Mouse (Mus musculus) Muller cell, postnatal 12 days (primary cell): ENCODE results near the gene Agl.
A peak's percentile ranks its signal among the peaks of the same experiment; 100 is the strongest.
"Not testable (repeated sequence)": the region's sequence is repeated elsewhere in the genome, so short reads cannot be mapped to it uniquely, and the experiment has no call there.

ENCODE experiments used
- DNase-seq: peaks from one replicate; pipeline ENCODE4 v3.0.0-alpha.2; 2015; ENCODE audit errors: inconsistent ontology term

Agl gene

DNA sequence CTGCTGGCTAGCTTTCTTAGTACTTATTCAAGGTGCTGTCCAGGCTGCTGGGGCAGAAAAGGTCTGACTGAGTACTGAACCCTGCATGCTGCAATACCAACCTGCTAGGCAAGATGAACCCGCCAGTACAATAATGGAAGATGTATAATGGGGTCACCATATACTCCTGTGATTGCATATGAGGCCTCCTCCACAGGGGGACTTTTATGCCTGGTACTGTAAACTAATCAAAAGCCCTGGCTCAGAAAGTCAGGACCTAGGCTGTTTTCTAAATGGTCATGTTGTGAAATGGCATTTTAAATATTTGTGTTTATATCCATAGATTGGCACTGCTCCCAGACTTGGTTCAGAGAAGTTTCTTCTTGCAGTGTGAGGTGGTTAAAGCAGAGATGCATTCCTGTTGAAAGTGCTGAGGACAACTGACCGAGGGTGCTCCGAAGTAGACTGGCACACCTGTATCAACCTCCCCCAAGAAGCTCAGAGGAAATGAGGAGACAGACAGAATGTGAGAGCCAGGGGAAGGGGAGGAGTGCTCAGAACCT lies 8.8 kb upstream of the Agl start:
- DNase-seq, result no peak

DNA sequence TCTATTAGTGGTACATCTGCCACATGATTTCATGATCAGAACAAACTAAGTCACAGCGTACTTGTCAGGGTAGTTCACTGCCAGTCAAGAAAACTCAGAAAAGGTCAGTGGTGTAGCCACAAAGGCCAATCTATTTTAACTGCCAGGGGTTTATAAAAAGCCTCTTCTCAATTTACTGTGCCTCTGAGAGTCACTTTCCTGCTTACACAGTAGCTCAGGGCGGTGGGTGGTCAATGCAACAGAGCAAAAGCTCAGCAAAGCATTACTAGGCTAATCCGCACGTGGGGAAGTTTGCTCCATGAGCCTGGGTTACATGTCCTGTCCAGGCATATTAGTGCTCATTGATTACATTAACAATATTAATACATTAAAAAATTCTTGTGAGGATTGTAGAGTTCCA lies 8.0 kb upstream of the Agl start:
- no peak for DNase-seq

DNA sequence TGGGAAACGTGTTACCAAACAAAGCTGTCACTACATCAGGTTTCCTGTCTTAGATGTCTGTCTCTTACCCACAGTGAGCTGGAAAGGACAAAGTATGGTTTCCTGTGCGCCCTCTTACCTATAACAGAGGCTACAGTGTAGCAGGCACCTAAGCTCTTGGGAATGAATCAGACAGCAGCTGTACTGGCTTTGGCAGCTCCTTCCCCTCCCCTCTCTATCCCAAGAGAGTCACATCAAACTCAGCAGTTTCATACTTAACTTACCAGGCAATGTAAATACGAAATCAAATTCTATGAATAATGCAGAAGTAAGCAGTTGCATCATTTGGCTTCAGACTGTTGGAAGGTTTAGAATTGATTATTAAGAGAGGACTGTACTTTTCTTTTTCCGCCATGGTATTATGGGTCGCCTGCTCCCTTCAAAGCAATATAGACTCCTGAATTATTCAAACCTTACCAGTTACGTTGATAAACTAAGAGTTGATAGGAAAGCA lies 7.4 kb upstream of the Agl start:
- DNase-seq, result no peak

DNA sequence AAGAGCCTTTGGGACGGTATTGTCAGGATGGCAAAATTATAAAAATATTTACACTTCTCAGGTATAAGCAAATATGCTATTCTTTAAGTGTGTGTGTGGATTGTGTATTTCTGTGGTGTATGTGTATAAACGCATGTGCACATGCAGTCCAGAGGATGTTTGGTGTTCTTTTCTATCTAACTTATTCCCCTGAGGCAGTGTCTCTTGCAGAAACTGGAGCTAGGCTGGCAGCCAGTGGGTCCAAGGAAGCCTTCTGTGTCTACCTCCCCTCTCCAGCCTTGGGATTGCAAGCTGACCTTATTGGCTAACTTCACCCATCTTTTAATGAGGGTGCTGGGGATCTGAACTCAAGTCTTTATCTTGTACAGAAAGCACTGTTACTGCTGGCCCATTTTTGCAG lies 5.0 kb upstream of the Agl start:
- DNase-seq, result no peak

DNA sequence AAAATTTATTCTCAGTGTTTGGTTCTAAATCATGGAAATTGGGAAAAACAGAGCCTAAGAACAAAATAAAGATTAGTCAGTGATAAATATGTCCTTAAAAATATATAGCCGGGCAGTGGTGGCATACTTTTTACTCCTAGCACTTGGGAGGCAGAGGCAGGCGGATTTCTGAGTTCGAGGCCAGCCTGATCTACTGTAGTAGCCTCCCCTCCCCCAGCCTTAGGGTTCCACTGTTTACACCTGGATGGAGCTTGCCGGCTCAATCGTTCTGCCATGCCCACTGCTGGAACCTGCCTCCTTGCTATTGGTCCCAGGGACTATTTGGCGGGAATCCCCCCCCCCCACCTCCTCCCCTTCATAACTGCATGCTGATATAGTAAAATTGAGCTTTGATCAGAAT lies 2.4 kb upstream of the Agl start:
- DNase-seq, result not testable (repeated sequence)

DNA sequence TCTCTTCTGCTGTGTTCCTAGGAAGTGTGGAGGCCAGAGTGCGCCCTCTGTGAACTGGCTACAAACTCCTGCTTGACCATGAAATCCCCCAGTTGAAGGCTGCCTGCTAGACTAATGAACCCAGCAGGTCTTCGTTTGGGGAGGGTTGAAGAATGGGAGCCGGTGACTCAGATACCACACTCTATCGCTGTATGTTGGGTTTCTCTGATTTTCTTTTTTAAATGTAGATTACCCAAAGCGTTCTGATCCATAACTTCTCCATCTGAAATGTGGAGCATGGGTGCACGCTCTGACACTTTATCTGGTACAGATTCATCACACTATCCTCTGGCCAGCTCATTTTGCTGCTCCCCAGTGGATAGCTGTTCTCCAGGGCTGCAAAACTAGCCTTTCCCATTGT lies 1.3 kb upstream of the Agl start:
- no peak for DNase-seq

DNA sequence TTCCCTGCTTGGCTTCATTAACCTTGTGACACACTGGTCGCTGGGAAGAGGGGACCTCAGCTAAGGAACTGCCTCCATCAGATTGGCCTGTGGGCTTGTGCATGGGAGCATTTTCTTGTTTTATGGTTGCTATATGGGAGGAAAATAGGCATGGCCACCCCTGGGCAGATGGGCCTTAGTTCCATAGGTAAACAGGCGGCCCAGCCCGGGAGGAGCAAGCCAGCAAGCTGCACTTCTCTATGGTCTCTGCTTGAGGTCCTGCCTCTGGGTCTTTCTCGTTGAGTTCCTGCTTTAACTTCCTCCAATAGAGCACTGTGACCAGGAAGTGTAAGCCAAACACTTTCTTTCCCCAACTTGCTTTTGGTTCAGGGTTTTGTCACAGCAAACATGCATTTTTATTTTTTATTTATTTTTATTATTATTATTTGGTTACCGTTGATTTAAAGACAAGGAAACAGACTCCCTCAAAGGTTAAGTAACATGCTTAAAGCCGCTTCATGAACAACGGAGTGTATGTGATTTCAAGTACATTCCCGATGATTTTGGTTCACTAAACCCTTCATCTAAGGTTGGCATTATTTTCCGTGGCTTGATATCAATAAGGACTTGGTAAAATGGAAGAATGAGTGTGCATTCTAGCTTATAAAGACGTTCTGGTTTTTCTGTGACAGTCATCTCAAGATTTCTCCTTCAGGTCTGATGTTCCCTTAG lies 696 bp upstream of the Agl start:
- DNase-seq, result no peak

DNA sequence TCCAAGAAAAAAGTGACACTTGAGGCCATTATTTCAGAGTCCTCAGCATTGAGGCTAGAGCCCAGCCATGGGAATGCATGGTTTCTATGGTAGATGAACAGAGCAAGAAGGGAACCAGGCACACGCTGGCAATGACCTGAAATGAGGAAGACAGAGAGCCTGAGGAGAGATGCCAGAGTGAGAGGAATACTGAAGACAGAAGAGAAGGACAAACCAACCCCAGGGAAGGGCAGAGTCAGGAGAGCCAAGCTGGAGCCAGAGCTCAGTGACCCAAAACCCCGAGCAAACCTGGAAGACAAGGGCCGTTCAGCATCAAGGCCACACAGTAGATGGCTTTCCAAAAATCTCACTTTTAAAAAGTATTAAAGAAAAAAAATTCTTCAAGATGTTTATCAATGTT lies 2.1 kb downstream of the Agl start:
- no peak for DNase-seq

DNA sequence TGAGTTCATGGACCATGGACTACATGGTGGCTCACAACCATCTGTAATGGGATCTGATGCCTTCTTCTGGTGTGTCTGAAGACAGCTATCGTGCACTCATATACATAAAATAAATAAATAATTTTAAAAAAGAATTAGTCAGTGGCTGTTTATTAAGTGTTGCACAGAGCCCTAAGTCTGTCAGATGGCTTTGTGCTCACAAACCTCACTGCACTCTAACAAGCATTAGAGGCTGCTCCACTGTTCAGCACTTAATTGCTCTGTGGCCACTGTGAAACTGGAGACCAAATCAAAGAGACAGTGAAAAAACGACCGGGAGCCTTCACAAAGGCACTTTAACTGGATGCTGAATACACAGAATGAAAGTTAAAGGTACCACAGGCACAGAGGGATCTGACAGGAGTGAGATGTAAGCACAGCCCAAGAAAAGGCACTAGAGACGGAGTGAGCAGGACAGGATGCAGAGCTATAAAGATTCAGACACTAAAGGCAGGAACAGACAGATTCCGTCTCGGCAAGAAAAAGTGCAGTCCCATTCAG lies 3.1 kb downstream of the Agl start:
- peak; percentile 74 for DNase-seq

DNA sequence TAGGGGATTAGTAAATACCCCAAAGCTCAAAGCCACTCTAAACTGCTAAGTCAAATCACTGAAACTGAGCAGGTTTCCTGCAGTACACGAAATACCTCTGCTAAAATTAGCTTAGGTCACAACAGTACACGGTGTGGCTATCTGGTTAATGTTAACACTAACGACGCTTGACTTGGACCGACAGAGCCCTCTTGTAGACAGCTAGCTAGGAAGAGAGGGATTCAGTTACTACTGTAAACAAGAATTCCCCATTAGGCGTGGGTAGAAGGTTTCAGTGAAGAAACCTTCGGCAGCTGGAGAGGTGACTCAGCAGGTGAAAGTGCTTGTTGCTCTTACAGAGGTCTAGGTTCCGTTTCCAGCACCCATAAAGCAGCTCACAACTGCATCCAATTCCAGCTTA lies 6.2 kb downstream of the Agl start:
- no peak for DNase-seq

DNA sequence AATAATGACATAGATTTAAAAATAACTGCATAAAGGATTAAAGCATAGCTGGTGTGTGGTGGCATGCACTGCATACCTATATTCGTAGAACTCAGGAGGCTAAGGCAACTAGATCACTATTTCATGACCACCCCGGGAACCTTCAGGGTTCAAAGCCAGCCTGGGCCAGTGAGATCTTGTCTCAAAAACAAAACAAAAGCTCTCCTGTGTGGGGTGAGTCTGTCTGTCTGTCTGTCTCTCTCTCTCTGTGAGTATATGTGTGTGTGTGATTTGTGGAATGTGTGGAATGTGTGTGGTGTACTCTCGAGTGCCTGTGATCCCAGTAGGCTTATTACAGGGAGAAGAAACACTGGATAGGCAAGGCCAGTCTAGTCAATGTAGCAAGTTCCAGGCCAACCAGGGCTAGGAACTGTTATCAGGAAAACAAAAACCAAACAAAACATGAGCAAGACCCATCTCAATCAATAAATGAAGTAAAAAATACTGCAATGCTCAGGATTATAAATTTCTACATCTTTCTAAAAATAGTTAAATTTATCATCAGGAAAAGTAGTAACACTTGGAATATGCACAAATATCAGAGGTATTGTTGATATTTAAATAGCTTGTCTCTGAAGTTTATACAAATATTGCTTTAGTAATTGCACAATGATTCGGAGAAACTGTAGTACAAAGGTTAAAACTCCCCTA lies 9.0 kb downstream of the Agl start:
- peak; percentile 57 for DNase-seq

DNA sequence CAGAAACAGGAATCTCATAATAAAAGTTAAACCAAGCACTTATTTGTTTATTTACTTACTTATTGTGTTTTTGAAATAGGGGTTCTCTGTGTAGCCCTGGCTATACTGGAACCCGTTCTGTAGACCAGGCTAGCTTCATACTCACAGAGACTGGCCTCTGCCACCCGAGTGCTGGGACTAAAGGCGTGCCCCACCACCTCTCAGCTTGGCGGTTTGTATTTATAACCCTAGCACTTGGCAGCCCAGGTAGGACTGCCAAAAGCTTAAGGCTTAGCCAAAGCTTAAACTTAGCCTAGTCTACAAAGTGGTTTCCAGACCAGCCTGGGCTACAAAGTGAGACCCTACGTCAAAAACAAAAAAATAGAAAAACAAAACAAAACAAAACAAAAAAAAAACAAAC lies 19.1 kb downstream of the Agl start:
- no peak for DNase-seq

DNA sequence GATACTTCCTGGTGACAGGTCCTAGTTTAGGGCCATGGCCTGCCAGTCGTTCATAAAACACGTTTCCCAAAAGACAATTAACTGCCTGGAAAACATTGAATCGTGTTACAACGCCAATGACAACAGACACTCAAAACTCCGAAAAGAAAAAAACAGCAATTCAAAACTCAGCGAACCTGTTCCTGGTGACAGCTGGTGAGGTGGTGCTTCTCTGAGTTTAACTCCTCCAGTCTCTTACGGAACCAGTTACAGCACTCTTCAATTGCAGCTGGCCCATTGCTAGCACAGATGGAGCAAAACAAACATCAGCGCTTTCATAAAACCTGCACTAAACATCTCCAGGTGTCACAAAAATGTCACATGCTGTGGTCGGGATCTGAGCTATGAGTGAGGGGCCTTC lies 21.4 kb downstream of the Agl start:
- DNase-seq, result no peak

DNA sequence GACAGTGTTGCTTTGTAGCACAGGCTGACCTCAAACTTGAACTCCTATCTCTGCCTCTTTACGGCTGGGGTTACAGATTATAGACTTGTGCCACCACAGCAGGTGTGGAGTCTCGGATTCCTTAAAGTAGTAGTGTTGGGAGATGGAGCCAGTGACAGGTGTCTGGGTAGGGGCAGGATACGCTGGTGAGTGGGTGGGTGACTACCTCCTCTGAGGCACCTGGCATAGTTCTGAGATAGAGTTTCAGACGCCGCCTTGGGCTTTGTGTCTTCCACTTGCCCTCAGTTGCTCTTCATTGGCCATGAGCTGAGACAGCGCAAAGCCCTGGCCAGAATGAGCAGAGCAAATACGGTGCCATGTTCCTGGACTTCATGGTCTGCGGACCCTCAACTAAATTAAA lies 22.1 kb downstream of the Agl start:
- DNase-seq, result no peak

DNA sequence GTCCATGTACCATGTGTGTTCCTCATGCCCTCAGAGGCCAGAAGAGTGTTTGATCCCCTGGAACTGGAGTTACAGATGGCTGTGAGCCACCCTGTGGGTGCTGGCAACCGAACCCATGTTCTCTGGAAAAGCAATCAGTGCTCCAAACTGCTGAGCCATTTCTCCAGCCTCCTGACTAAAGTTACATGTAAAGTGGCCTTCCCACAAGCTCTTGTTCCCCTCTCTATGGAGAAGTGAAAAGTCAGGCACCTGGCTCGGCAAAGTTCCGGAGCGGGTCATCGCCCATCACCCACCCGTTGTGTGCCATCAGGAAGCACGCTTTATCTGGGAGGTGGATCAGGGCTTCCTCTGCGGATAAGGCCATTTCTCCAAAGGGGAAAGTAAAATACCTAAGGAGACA lies 23.2 kb downstream of the Agl start:
- no peak for DNase-seq

DNA sequence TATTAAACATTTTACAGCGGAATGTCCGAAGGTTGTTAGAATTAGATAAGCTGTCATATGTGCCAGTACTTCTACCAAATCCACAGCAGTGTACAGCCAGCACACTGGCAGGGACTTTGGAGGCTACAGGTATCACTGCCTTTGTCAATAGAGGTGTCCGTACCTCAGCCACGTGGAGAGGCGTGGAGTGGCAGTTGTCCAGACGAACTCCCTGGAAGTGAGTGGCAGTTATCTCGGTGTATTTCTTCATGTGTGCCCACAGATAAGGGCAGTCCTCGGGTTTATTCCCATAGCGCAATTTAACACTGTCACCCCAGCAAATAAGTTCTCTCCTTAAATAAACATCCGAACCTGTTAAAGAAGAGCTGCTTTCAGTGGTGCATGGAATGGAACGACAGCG lies 23.7 kb downstream of the Agl start:
- no peak for DNase-seq

DNA sequence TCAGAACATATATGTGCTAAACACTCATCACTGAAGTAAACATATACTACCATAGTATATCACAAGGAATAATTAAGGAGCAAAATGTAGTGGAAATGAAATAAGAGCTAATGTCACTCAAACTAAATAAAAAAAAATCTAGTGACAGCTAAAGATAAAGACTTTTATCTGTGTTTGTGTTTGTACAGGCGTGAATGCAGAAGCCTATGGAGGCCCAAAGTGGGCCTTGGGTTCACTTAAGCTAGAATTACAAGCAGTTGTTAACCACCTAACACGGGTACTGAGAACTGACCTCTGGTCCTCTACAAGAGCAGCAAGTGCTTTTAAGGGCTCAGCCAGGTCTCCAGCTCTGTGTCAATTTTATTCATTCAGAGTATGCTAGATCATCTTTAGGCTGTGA lies 31.0 kb downstream of the Agl start:
- DNase-seq, result no peak

DNA sequence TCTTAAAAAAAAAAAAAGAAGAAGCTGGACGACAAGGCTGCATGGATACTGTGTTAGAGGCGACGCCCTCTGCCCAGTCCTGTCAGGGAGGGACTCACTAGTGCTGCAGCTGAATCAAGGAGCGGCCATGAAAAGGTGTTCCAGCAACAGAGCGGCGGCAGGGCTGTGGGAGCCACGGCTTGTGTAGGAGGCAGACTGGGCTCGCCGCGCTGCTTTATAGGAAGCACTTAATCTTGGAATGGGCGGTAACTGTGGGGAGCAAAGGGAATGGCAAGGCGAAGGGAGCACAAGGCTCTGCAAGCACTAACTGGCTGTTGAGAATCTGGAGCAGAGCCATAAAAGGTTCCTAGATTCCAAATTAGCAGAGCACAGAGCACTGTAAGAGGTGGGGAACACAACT lies 34.1 kb downstream of the Agl start:
- no peak for DNase-seq

DNA sequence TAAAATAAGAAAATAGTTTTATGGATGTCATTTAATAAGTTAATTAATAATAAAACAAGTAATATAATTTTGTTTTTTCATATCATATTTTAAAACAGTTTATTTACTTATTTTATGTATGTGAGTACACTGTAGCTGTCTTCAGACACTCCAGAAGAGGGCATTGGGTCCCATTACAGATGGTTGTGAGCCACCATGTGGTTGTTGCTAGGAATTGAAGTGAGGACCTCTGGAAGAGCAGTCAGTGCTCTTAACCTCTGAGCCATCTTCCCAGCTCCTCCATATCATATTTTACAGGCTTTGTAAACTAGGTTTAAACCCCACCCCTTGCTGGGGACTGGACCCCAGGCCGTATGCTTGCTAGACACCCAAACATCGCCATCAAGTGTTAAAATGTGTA lies 36.4 kb downstream of the Agl start:
- peak; percentile 9 for DNase-seq

DNA sequence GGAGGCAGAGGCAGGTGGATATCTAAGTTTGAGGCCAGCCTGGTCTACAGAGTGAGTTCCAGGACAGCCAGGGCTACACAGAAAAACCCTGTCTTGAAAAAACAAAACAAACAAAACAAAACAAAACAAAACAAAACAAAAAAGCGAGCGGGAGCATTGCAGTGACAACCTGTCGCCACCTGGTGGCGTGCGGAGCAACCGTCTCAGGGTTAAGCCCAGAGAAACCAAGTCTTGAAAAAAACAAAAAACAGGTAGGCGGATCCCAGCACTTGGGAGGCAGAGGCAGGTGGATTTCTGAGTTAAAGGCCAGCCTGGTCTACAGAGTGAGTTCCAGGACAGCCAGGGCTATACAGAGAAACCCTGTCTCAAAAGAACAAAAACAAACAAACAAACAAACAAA lies 41.0 kb downstream of the Agl start:
- DNase-seq, result not testable (repeated sequence)

DNA sequence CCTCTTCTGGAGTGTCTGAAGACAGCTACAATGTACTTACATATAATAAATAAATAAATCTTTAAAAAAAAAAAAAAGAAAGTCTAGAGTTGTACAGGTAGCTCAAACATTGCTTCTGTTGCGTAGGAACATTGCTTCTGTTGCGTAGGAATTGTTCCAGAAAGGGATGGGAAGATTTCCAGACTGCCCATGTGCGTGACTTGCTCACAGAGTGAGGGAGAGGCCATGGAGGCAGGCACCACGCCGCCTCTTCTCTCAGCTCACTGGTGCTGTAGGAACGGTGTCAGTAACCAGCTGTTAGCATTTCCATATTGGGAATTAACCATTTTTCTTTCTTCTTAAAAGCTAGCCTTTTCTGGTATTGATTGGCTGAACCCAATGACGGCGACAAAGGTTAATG lies 55.1 kb downstream of the Agl start:
- no peak for DNase-seq

DNA sequence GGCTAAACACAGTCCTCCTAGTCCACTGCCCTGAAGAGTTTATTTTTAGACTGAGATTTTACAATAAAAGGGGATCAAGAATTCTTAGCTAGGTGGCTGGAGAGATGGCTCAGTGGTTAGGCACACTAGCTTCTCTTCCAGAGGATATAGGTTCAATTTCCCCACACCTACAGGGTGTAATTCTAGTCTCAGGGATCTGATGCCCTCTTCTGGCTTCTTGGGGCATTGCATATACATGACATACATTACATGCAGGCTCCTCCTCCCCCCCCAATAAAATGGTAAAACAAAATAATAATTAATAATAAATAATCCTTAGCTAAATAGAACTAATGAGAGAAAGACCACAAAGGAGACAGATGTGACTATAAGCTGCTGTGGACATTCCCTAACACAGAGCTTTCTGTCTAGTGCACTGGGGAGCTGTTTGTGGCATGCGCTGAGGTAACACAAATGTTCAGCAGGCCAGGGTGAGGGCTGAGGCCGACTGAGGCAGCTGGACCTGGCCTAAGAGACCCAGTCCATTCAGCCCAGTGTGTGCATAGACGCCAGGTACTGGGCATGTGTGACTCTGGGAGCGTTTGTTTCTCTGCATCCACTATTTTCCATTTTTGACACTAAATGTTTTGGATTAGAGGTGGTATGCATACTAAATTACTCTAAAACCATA lies 56.6 kb downstream of the Agl start:
- DNase-seq, result peak; percentile 24
